Mouse (Mus musculus) heart, postnatal 14 days (tissue): ENCODE data around the gene Mepe. TPM values are rescaled to one million over a fixed set of nuclear protein-coding genes. Genes with fewer than 3 reads are reported as not detected.

Source experiments
- DNase-seq, 2 experiments: peaks; one replicate each; pipeline ENCODE4 v3.0.0; 2021 to 2022
- intact Hi-C: fragments of 180-260 bp; cut with DNase I; formaldehyde crosslinking; loops from one replicate; pipeline ENCODE4 v1.15.1; 2025
- microRNA-seq, 2 experiments: library from miRNA; unstranded; fragments of <30 nt; microRNA quantifications; one replicate each; pipeline ENCODE4 v1.2.0; 2021 to 2022
- total RNA-seq, 2 experiments: library from RNA; stranded (reverse); gene quantifications; 2 replicates each; pipeline ENCODE4 v1.2.3; 2021

Mepe gene
- total RNA-seq, 2 experiments from 2014 or later: not detected

DNA sequence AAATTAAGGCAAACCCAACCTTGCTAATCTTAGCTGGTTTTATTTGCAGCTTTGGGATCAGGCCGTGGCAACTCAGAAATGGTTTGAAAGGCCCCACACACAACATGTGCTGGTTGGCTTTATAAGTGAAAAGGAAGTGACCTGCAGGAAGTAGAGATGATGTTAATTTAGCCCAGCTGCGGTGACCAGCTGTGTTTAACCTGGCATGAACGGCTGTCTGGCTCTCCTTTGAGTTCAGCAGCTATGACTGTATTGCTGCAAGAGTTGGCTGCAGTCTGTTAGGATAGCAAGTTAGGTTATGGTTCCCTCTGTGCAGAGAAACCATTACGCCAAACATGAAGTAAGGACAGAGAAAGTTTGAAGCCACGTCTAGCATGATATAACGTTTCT lies 20.1 kb downstream of the Mepe start:
- DNase-seq: peak; percentile 14 to 22
- intact Hi-C loops: loop anchor here (1.0 kb wide), 2 partner anchors 88 to 101 kb away; no protein-coding TSS in a partner anchor

GRCm38 (mm10) chr5:104351041-104351440 lies 25.9 kb downstream of the Mepe start:
- intact Hi-C loops: no loop called here
- no peak for DNase-seq

- intact Hi-C loops: no loop called here
- no peak for DNase-seq
Measured at GRCm38 (mm10) chr5:104351874-104352273, 26.7 kb downstream of the Mepe start.

- intact Hi-C loops: no loop called here
- DNase-seq: no peak
Measured at GRCm38 (mm10) chr5:104357575-104357974, 32.4 kb downstream of the Mepe start.

- no peak for DNase-seq
- intact Hi-C loops: no loop called here
Measured at GRCm38 (mm10) chr5:104358592-104358991, 33.5 kb downstream of the Mepe start.

DNA sequence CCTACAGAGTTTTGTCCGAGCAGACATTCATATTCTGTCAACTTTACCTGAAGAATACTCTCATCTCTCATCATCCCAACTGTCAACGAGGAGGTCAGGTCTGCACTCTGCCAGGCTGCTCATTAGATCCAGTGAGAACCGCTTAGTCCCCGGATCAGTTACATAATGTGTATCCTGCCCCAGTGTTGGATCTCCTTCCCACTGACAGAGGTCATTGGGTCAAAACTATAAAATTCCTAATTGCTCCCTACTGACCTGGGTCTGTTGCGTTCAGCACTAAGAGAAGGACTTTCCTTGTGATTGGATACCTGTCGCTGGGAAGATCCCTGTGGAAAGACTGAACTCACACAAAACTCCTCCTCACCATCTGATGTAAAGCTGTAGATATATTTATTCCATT lies 34.1 kb downstream of the Mepe start:
- intact Hi-C loops: no loop called here
- DNase-seq: no peak

GRCm38 (mm10) chr5:104370580-104370979 lies 45.5 kb downstream of the Mepe start:
- no peak for DNase-seq
- intact Hi-C loops: no loop called here

DNA sequence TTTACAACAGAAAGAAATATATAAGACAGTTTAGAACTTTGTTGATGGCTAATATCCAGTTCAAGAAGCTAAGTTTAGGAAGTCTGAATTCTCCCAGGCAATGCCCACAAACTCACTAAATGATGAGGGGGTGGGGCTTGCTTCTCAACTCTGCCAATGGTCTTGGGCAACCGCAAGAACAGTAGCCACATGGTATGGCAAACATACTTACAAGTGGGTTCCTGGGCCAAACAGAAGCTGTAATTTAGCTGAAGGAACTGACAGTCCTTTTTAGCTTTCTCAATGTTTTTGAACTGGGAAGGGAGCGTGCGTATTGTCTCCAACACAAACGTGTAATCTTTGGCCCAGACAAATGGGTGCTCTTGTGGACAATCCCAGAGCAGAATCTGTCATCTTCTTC lies 46.2 kb downstream of the Mepe start:
- intact Hi-C loops: no loop called here
- DNase-seq: no peak

GRCm38 (mm10) chr5:104373648-104374307 lies 48.6 kb downstream of the Mepe start:
- DNase-seq: no peak
- intact Hi-C loops: no loop called here

DNA sequence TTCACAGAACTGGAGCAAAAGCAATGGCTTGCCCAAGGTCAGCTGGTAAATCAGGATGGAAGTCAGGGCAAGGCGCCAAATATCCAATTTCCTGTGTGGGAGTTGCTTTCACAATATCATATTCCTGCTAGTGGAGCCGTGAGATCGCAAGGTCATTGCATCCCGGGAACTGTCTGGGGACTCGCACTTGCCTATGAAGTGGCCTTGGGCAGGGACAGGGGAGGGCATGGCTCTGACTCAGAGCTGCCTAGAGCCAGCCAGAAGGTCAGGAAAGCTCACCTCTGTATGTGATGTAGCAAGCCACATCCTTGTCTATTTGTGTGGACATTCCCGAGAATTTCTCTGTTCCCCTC lies 49.2 kb downstream of the Mepe start:
- intact Hi-C loops: no loop called here
- DNase-seq: peak; percentile 58 to 68

GRCm38 (mm10) chr5:104375132-104375531 lies 50.0 kb downstream of the Mepe start:
- intact Hi-C loops: no loop called here
- no peak for DNase-seq

GRCm38 (mm10) chr5:104376890-104377289 lies 51.8 kb downstream of the Mepe start:
- intact Hi-C loops: no loop called here
- DNase-seq: no peak

DNA sequence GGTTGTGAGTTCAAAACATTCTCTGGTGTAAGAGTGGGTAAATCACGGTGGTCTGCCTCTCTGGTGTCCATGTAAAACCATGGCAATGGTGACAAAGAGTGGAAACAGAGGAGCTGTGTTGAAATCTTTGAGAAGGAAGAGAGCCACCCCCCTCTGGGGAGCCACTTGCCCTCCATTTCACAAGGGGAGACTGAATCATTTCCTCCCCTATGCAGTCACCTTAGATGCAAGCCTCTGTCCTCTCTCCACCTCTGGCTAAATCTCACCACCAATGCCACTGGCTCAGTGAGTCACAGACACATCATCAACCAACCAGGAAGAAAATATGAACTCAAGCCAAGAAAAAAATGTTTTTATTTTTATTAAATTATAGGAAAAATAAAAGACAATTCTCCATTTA lies 55.4 kb downstream of the Mepe start:
- intact Hi-C loops: no loop called here
- no peak for DNase-seq

GRCm38 (mm10) chr5:104381671-104382070 lies 56.5 kb downstream of the Mepe start:
- DNase-seq: no peak
- intact Hi-C loops: no loop called here

DNA sequence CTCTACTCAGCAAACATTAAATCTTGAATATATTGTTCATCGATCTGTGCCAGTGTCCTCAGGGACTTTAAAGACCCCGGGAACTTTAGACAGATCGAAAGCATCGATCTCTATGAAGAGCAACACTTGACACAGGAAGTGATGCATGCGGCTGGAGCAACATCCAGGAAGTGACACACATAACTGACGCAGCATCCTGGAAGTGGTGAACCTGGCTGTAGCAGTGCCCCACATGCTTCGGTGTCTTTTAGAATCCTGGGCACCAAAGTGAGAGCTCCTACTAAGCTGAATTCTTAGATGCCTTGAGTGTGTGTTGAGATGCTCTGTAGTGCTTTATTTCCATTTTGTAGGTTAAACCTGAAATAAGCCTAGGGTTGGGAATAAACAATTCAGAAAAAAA lies 59.4 kb downstream of the Mepe start:
- DNase-seq: no peak
- intact Hi-C loops: no loop called here

DNA sequence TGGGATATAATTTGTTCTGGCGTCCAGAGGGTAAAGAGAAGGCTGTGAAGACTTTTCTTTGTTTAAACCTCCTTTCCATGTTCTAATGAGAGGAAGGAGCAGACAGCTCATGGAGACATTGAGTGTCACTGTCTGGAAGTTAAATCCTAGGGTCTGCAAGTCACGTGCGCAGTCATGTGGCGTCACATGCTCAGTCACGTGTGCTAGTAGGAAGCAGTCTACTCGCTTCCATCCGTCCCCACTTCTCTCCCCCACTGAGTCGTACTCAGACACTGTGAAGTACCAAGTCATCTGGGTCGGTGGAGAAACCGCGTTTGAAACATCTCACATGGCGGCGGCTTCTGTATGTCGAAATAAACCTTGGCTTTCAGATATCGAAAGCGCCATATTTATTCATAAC lies 60.4 kb downstream of the Mepe start:
- intact Hi-C loops: no loop called here
- no peak for DNase-seq

DNA sequence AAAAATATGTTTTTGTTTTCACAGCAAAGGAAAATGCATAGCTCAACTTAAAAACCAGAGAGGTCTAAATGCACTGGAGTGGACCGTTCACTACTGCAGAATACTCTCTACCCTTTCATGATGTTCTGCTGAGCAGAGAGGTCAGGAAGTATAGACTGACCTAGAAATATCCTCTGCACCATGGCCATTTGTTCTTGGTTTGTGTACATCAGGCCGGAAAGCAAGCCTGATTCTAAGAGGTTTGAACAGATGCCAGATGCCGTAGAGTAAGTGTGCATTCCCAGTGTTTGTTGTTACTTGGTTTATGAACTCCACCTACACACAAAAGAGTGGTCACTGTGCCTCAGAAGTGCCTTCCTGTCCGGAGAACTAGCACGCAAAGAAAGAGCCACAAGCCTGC lies 61.8 kb downstream of the Mepe start:
- DNase-seq: no peak

More for the DNA sequence above, 61.8 kb downstream of the Mepe start:
- intact Hi-C loops: no loop called here

Small RNA genes lying within 50 kb of the gene (microRNA-seq; reads per million reads assigned to microRNA genes)
- gene Gm23616: 0 reads per million in 2 experiments

Other genes starting within 250 kb of the Mepe start
- gene Gm17660, start 247.7 kb upstream of the Mepe start, total RNA-seq: not detected
- gene Sparcl1, start 211.6 kb upstream of the Mepe start, total RNA-seq: 100 to 1,000 TPM; 335 to 337 TPM
- gene Dspp, start 154.6 kb upstream of the Mepe start, total RNA-seq: not detected
- not detected for gene Dmp1, start 122.7 kb upstream of the Mepe start, total RNA-seq
- gene Ibsp, start 26.2 kb upstream of the Mepe start, total RNA-seq: not detected
- gene Spp1, start 109.8 kb downstream of the Mepe start, total RNA-seq: under 1 TPM; 0.19 to 0.41 TPM
- gene Pkd2, start 134.1 kb downstream of the Mepe start, total RNA-seq: 10 to 100 TPM; 27.9 to 30.2 TPM
- 1 to 10 TPM; 6.5 to 7.0 TPM for gene BC005561, start 183.0 kb downstream of the Mepe start, total RNA-seq